Mouse (Mus musculus) intestine, embryonic 14.5 days (tissue): ENCODE measurements at regions not wholly inside any gene's neighbourhood (a gene's known extent, or its start where the extent isn't known, plus 50 kb on each side); places are given as distances from the start of the nearest gene placed in this dataset.
A peak's percentile ranks its signal among the peaks of the same experiment; 100 is the strongest.

Experiments used
- ATAC-seq: fragments of 200-750 bp; cut with Nextera tagmentation; replicated peaks from 2 replicates; pipeline ENCODE4 v1.8.0; 2017; ENCODE audit warnings: low read depth, moderate number of reproducible peaks, moderate TSS enrichment, moderate library complexity; ENCODE audit not compliant: low FRiP score, low TSS enrichment
- DNase-seq: peaks from one replicate; pipeline ENCODE4 v3.0.0-alpha.2; 2018; ENCODE audit warnings: low spot score
- H3K27ac ChIP-seq: fragments of 300-500 bp; sonication (generic); 2 replicates; pipeline ENCODE4 v1.5.1; 2014; ENCODE audit warnings: low read depth, mild to moderate bottlenecking, control low read depth
- H3K27me3 ChIP-seq: fragments of 300-500 bp; sonication (generic); replicated peaks from 2 replicates; pipeline ENCODE4 v1.6.1; 2014; ENCODE audit warnings: low read length, control low read depth; ENCODE audit not compliant: control insufficient read depth, insufficient read depth
- H3K36me3 ChIP-seq: fragments of 300-500 bp; sonication (generic); 2 replicates; pipeline ENCODE4 v1.6.1; 2014; ENCODE audit warnings: low read length, control low read depth; ENCODE audit not compliant: control insufficient read depth, insufficient read depth
- H3K4me1 ChIP-seq: fragments of 300-500 bp; sonication (generic); replicated peaks from 2 replicates; pipeline ENCODE4 v1.6.1; 2014; ENCODE audit warnings: low read length, control low read depth, mixed read lengths; ENCODE audit not compliant: control insufficient read depth, insufficient read depth
- H3K4me2 ChIP-seq: fragments of 300-500 bp; sonication (generic); 2 replicates; pipeline ENCODE4 v1.6.1; 2014; ENCODE audit warnings: low read length
- H3K4me3 ChIP-seq: fragments of 300-500 bp; sonication (generic); 2 replicates; pipeline ENCODE4 v1.5.1; 2014; ENCODE audit warnings: low read depth, low read length, control low read depth, mixed read lengths
- H3K9ac ChIP-seq: fragments of 300-500 bp; sonication (generic); 2 replicates; pipeline ENCODE4 v1.6.1; 2014; ENCODE audit warnings: mild to moderate bottlenecking, low read length
- H3K9me3 ChIP-seq: fragments of 300-500 bp; sonication (generic); 2 replicates; pipeline ENCODE4 v1.6.1; 2016; ENCODE audit warnings: low read length, control low read depth; ENCODE audit not compliant: control insufficient read depth
- WGBS: fragments of 180-500 bp; shearing (Covaris S2); extraction: QIAGEN DNeasy Blood & Tissue Kit; methylation state at CpG from one replicate; pipeline ENCODE4 v1.1.7; 2014; 5-methylcytosine and 5-hydroxymethylcytosine counted together

GRCm38 (mm10) chr2:161470844-161471243, 362.0 kb upstream of the Chd6 start:
- H3K9me3 ChIP-seq, result no peaks in the 10 kb centered on the region
- H3K27me3 ChIP-seq, result no peaks in the 10 kb centered on the region
- no peak for ATAC-seq
- no peaks in the 10 kb centered on the region for H3K4me1 ChIP-seq
- 77% methylated on average over 5 of the region's 5 CpGs for WGBS
- H3K36me3 ChIP-seq, result no peaks in the 10 kb centered on the region
- no peak overlapping the region for H3K4me3 ChIP-seq
- no peak overlapping the region for H3K9ac ChIP-seq
- no peak overlapping the region for H3K4me2 ChIP-seq
- H3K27ac ChIP-seq, result no peak overlapping the region
- no peak for DNase-seq

DNA sequence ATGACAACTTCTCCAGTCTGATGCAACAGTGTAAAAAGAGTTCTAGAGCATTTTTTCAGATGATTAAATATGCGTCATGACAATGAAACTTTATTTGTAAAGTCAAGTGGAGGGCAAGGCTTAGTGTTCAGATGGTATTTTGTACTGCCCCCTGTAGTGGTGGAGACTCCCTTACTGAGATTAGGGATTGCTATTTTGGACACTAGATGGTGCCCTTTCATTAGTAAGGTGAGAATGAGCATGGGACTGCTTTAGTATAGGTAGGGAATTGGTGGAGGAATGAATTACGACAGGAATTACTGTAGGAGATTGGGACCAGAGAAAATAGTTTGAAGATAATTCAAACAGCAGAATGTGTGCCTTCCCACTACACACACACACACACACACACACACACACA, 361.1 kb upstream of the Chd6 start:
- H3K4me2 ChIP-seq, result no peak overlapping the region
- H3K27me3 ChIP-seq, result no peaks in the 10 kb centered on the region
- ATAC-seq (no peak; the same call in 1 of the 2 replicates), DNase-seq (no peak)
- no peak overlapping the region for H3K4me3 ChIP-seq
- no peaks in the 10 kb centered on the region for H3K9me3 ChIP-seq
- 29% methylated on average over 2 of the region's 2 CpGs for WGBS
- H3K36me3 ChIP-seq, result no peaks in the 10 kb centered on the region
- no peak overlapping the region for H3K27ac ChIP-seq
- no peak overlapping the region for H3K9ac ChIP-seq
- H3K4me1 ChIP-seq, result no peaks in the 10 kb centered on the region

DNA sequence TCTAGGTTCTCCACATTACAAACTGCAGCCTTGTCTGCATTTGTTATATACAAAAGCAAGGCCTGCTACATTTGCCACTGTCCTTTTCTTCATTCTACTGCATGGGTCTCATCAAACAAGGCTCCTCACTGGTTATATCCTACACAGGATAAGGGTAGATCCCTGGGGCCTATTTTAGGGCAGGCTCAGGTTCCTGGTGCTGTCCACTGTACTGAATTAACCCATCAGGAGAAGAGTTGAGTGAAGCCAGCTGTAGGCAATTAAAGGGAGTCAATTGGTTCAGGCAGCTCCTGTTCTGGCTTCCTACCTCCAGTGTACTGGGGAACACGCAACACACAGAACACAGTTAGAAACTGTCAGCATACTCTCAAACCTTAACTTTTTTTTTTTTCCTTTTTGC, 358.2 kb upstream of the Chd6 start:
- Histone ChIP-seq H3K9ac (no peak overlapping the region), H3K4me1 (no peaks in the 10 kb centered on the region), H3K4me3 (no peak overlapping the region), H3K36me3 (no peaks in the 10 kb centered on the region), H3K27me3 (no peaks in the 10 kb centered on the region), H3K27ac (no peak overlapping the region), H3K9me3 (no peaks in the 10 kb centered on the region), H3K4me2 (no peak overlapping the region)
- no peak for DNase-seq
- WGBS, result 70% methylated on average over 1 of the region's 1 CpGs
- no peak for ATAC-seq

DNA sequence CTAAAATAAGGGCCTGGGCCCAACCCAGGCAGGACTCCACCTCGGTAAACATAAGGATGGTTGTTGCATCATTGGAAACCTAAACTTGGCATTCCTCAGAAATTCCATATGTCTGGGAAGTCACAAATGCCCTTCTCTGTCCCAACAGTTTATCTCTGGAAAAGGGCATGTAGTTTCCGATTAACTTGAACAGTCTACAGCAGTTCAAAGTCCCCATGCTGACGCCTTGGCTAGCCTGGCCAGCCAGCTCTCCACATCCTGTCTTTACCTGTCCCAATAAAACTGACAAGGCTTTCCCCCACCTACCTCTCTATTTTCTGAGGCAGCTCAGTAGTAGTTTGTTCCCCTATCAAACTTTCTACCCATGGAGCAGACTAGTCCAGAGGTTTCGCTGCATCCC, 351.7 kb upstream of the Chd6 start:
- no peak for ATAC-seq
- H3K4me1 ChIP-seq, result no peaks in the 10 kb centered on the region
- WGBS, result 83% methylated on average over 4 of the region's 4 CpGs
- no peak overlapping the region for H3K9ac ChIP-seq
- no peaks in the 10 kb centered on the region for H3K27me3 ChIP-seq
- H3K9me3 ChIP-seq, result no peaks in the 10 kb centered on the region
- H3K4me3 ChIP-seq, result no peak overlapping the region
- no peak overlapping the region for H3K27ac ChIP-seq
- no peak for DNase-seq
- no peaks in the 10 kb centered on the region for H3K36me3 ChIP-seq
- H3K4me2 ChIP-seq, result no peak overlapping the region

- no peaks in the 10 kb centered on the region for H3K9me3 ChIP-seq
- H3K4me3 ChIP-seq, result no peak overlapping the region
- no peaks in the 10 kb centered on the region for H3K27me3 ChIP-seq
- ATAC-seq (no peak), DNase-seq (no peak)
- 76% methylated on average over 6 of the region's 6 CpGs for WGBS
- no peaks in the 10 kb centered on the region for H3K36me3 ChIP-seq
- H3K27ac ChIP-seq, result no peak overlapping the region
- no peaks in the 10 kb centered on the region for H3K4me1 ChIP-seq
- H3K9ac ChIP-seq, result no peak overlapping the region
- H3K4me2 ChIP-seq, result no peak overlapping the region
These were observed 345.6 kb upstream of the Chd6 start for GRCm38 (mm10) chr2:161454466-161454865.

- H3K4me3 ChIP-seq, result no peak overlapping the region
- H3K4me1 ChIP-seq, result no peaks in the 10 kb centered on the region
- ATAC-seq, result no peak
- no peak for DNase-seq
- H3K36me3 ChIP-seq, result no peaks in the 10 kb centered on the region
- no peak overlapping the region for H3K27ac ChIP-seq
- no peak overlapping the region for H3K9ac ChIP-seq
- no peaks in the 10 kb centered on the region for H3K27me3 ChIP-seq
- no peak overlapping the region for H3K4me2 ChIP-seq
- WGBS, result 31% methylated on average over 9 of the region's 9 CpGs
- H3K9me3 ChIP-seq, result no peaks in the 10 kb centered on the region
These were observed 324.9 kb upstream of the Chd6 start for GRCm38 (mm10) chr2:161433816-161434215.

DNA sequence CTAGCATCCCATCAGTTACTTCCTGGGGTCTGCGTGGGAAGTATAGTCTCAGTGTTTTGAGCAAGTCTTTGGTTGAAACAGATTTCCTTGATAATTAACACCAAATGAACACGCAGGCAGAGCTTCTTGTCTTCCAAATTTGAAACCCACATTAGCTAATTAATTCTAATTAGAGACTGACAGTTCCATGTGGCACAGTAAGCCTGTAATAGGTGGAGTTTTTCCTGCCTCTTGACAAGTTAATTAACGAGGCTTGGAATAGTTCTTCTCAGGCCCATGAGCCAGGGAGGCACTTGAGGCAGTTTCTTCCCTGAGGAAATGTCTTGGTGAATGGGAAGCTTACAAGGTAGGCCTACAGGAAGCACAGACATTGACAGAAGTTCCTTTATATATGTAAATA, 320.4 kb upstream of the Chd6 start:
- Histone ChIP-seq H3K27me3 (no peaks in the 10 kb centered on the region), H3K4me2 (no peak overlapping the region), H3K9me3 (no peaks in the 10 kb centered on the region), H3K4me1 (no peaks in the 10 kb centered on the region), H3K27ac (no peak overlapping the region), H3K4me3 (no peak overlapping the region), H3K9ac (no peak overlapping the region), H3K36me3 (no peaks in the 10 kb centered on the region)
- ATAC-seq, result no peak
- no peak for DNase-seq
- WGBS, result 66% methylated on average over 3 of the region's 3 CpGs

- DNase-seq, result peak; percentile 63
These were observed 316.7 kb upstream of the Chd6 start for GRCm38 (mm10) chr2:161425587-161425986.

DNA sequence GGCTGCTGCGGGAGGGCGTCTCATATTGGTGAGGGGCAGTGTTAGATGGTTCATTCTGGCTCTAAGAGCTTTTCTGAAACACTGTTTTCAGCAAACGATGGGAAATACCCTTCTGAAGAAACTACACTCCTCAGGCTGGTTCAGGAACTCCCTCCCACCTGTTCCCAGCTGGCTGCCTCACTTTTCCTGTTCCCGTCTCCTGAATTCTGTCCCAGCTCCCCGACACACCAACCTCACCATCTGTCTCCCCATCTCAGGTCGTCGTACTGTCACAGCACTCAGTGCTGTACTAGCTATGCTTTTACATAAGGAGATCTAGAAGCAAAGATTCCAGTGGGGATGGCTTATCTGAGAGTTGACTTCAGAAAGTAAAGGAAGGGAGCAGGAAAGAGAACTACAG, 309.2 kb upstream of the Chd6 start:
- Histone ChIP-seq H3K9me3 (no peaks in the 10 kb centered on the region), H3K4me2 (no peak overlapping the region), H3K9ac (no peak overlapping the region), H3K36me3 (no peaks in the 10 kb centered on the region), H3K27me3 (no peaks in the 10 kb centered on the region), H3K4me1 (no peaks in the 10 kb centered on the region), H3K4me3 (no peak overlapping the region), H3K27ac (no peak overlapping the region)
- ATAC-seq (no peak), DNase-seq (no peak)
- WGBS, result 83% methylated on average over 7 of the region's 7 CpGs

More at GRCm38 (mm10) chr2:161425587-161425986, 316.7 kb upstream of the Chd6 start:
- no peak overlapping the region for H3K4me2 ChIP-seq
- WGBS, result 40% methylated on average over 3 of the region's 3 CpGs
- no peak for ATAC-seq
- no peaks in the 10 kb centered on the region for H3K4me1 ChIP-seq
- no peak overlapping the region for H3K9ac ChIP-seq
- H3K27ac ChIP-seq, result no peak overlapping the region
- H3K4me3 ChIP-seq, result no peak overlapping the region
- H3K9me3 ChIP-seq, result no peaks in the 10 kb centered on the region
- H3K36me3 ChIP-seq, result no peaks in the 10 kb centered on the region
- no peaks in the 10 kb centered on the region for H3K27me3 ChIP-seq
